Mouse (Mus musculus): ENCODE results near the gene Abhd2.

- TF ChIP-seq POLR2A (IDR thresholded peaks at IDR 0.05; ENCODE audit: borderline replicate concordance, control insufficient read depth, low read depth, low read length) (no peak), CTCF (IDR thresholded peaks at IDR 0.05; ENCODE audit: control insufficient read depth, insufficient read depth, low read length) (no peak)
Observed at GRCm38 (mm10) chr7:79288422-79288821, 15.4 kb downstream of the Abhd2 start.

Data from bone marrow, adult 2 months (tissue).